Mouse (Mus musculus) spleen, postnatal 14 days (tissue): ENCODE measurements around the gene Slc2a6.

Source experiments
- DNase-seq, 2 experiments: peaks; one replicate each; pipeline ENCODE4 v3.0.0; 2021 to 2022; ENCODE audit warnings: low spot score in 2 of 2

Slc2a6 gene

GRCm38 (mm10) chr2:27027618-27028436 lies at the start of gene Slc2a6:
Slc2a6 (minus strand) TSS chr2:27027998.
- DNase-seq = peak; percentile 65 to 72

GRCm38 (mm10) chr2:27075485-27075884 lies 47.7 kb upstream of the Slc2a6 start:
- DNase-seq = peak in 1 of 2 experiments; percentile 27

GRCm38 (mm10) chr2:27074804-27075203 lies 47.0 kb upstream of the Slc2a6 start:
- DNase-seq = no peak

- DNase-seq = no peak
These were observed 45.6 kb upstream of the Slc2a6 start for GRCm38 (mm10) chr2:27073407-27073806.

- no peak for DNase-seq
These were observed 44.2 kb upstream of the Slc2a6 start, which contains the start of gene Mymk for GRCm38 (mm10) chr2:27071978-27072377. Mymk (minus strand) TSS chr2:27072179.

- no peak for DNase-seq
These were observed 43.3 kb upstream of the Slc2a6 start for GRCm38 (mm10) chr2:27071137-27071536.

GRCm38 (mm10) chr2:27070247-27070813 lies 42.5 kb upstream of the Slc2a6 start:
- no peak for DNase-seq

GRCm38 (mm10) chr2:27069646-27070045 lies 41.8 kb upstream of the Slc2a6 start:
- DNase-seq = no peak

GRCm38 (mm10) chr2:27067996-27068395 lies 40.2 kb upstream of the Slc2a6 start:
- DNase-seq = no peak

- no peak for DNase-seq
These were observed 39.3 kb upstream of the Slc2a6 start for GRCm38 (mm10) chr2:27067124-27067523.

- DNase-seq = no peak
These were observed 31.4 kb upstream of the Slc2a6 start for GRCm38 (mm10) chr2:27059187-27059586.

- DNase-seq = no peak
These were observed 31.0 kb upstream of the Slc2a6 start for GRCm38 (mm10) chr2:27058751-27059150.

- no peak for DNase-seq
These were observed 30.5 kb upstream of the Slc2a6 start for GRCm38 (mm10) chr2:27058251-27058650.

- no peak for DNase-seq
These were observed 21.6 kb upstream of the Slc2a6 start for GRCm38 (mm10) chr2:27049408-27049807.

- DNase-seq = no peak
These were observed 18.4 kb upstream of the Slc2a6 start for GRCm38 (mm10) chr2:27045979-27046770.

GRCm38 (mm10) chr2:27044641-27045040 lies 16.8 kb upstream of the Slc2a6 start:
- no peak for DNase-seq

GRCm38 (mm10) chr2:27044166-27044565 lies 16.4 kb upstream of the Slc2a6 start:
- no peak for DNase-seq

GRCm38 (mm10) chr2:27043461-27043860 lies 15.7 kb upstream of the Slc2a6 start:
- peak; percentile 50 to 66 for DNase-seq

GRCm38 (mm10) chr2:27042131-27042844 lies 14.5 kb upstream of the Slc2a6 start:
- no peak for DNase-seq

GRCm38 (mm10) chr2:27039286-27039685 lies 11.5 kb upstream of the Slc2a6 start:
- no peak for DNase-seq

GRCm38 (mm10) chr2:27038596-27038995 lies 10.8 kb upstream of the Slc2a6 start:
- peak in 1 of 2 experiments; percentile 66 for DNase-seq

- DNase-seq = no peak
These were observed 9.2 kb upstream of the Slc2a6 start for GRCm38 (mm10) chr2:27037008-27037407.
